Mouse (Mus musculus): ENCODE data around the gene Tufm.

DNA sequence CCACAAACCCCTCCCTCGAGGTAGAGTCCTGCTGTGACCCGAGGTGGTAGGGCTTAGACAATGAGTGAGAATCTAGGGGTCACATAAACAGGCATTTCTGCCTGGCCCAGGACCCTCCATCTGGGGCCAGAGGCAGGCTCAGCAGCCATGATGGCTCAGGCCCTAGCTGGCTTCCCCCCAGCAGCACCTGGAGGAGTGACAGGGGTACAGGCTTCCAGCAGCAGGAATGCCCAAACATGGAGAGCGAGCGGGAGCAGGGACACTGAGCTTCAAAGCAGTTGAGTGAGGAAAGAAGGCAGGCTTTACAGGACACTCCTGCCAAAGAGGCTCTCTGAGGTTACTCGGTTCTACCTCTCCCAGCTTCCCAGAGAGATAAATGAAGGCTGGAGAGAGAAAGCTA, 22.3 kb upstream of the Tufm start:
- no peak for TF ChIP-seq CTCF (IDR thresholded peaks at IDR 0.05; ENCODE audit: borderline replicate concordance, insufficient read depth, low read depth, low read length)
- no peak for TF ChIP-seq POLR2A (IDR thresholded peaks at IDR 0.05; ENCODE audit: borderline replicate concordance, insufficient read depth, low read length)

Data from cerebellum, adult 2 months (tissue).